Mouse (Mus musculus): ENCODE results near the gene Atp2c1.

The Atp2c1 gene

GRCm38 (mm10) chr9:105527219-105527618 is at the start of gene Atp2c1:
TSS of gene Atp2c1 (minus strand) at chr9:105527319.
- DNase-seq, result no peak

- no peak for DNase-seq
Measured at GRCm38 (mm10) chr9:105557452-105557851, 30.3 kb upstream of the Atp2c1 start.

- DNase-seq, result no peak
Measured at GRCm38 (mm10) chr9:105556141-105556735, 29.1 kb upstream of the Atp2c1 start.

- DNase-seq, result no peak
Measured at GRCm38 (mm10) chr9:105554439-105554807, 27.3 kb upstream of the Atp2c1 start.

GRCm38 (mm10) chr9:105553629-105554438 is 26.7 kb upstream of the Atp2c1 start:
- DNase-seq, result no peak

- DNase-seq, result no peak
Measured at GRCm38 (mm10) chr9:105551407-105551806, 24.3 kb upstream of the Atp2c1 start.

- DNase-seq, result no peak
Measured at GRCm38 (mm10) chr9:105549096-105549495, 22.0 kb upstream of the Atp2c1 start.

GRCm38 (mm10) chr9:105544013-105544750 is 17.1 kb upstream of the Atp2c1 start:
- no peak for DNase-seq

- DNase-seq, result no peak
Measured at GRCm38 (mm10) chr9:105537473-105537872, 10.4 kb upstream of the Atp2c1 start.

- no peak for DNase-seq
Measured at GRCm38 (mm10) chr9:105536877-105537276, 9.8 kb upstream of the Atp2c1 start.

- DNase-seq, result no peak
Measured at GRCm38 (mm10) chr9:105525355-105525754, 1.8 kb downstream of the Atp2c1 start.

- no peak for DNase-seq
Measured at GRCm38 (mm10) chr9:105523038-105523437, 4.1 kb downstream of the Atp2c1 start.

- no peak for DNase-seq
Measured at GRCm38 (mm10) chr9:105522063-105522462, 5.1 kb downstream of the Atp2c1 start.

- no peak for DNase-seq
Measured at GRCm38 (mm10) chr9:105520776-105521552, 6.2 kb downstream of the Atp2c1 start.

GRCm38 (mm10) chr9:105519278-105519883 is 7.7 kb downstream of the Atp2c1 start:
- DNase-seq, result no peak

- DNase-seq, result no peak
Measured at GRCm38 (mm10) chr9:105503690-105504089, 23.4 kb downstream of the Atp2c1 start.

- no peak for DNase-seq
Measured at GRCm38 (mm10) chr9:105502389-105502788, 24.7 kb downstream of the Atp2c1 start.

GRCm38 (mm10) chr9:105495316-105496174 is 31.6 kb downstream of the Atp2c1 start:
- peak in 1 of 2 experiments; percentile 33 for DNase-seq

GRCm38 (mm10) chr9:105494553-105495315 is 32.4 kb downstream of the Atp2c1 start:
- DNase-seq, result peak; percentile 94 to 96

GRCm38 (mm10) chr9:105492744-105493143 is 34.4 kb downstream of the Atp2c1 start:
- no peak for DNase-seq

- DNase-seq, result no peak
Measured at GRCm38 (mm10) chr9:105488363-105488762, 38.8 kb downstream of the Atp2c1 start.

All from spleen, adult 18-20 months (tissue).